Mouse (Mus musculus) cortical plate, adult 2 months (tissue): Measurements from ENCODE around the gene Esr1.

Experiments used
- CTCF ChIP-seq: fragments of 200-500 bp; IDR thresholded peaks from 2 replicates; pipeline ENCODE4 v1.5.1; 2011; ENCODE audit warnings: mild to moderate bottlenecking, control low read depth, low read length; ENCODE audit not compliant: insufficient read depth; ENCODE audit errors: extremely low read depth
- POLR2A ChIP-seq: fragments of 200-500 bp; IDR thresholded peaks from 2 replicates; pipeline ENCODE4 v1.6.1; 2011; ENCODE audit warnings: mild to moderate bottlenecking, low read length, control low read depth; ENCODE audit not compliant: insufficient read depth; ENCODE audit errors: extremely low read depth

- TF ChIP-seq POLR2A (no peak), CTCF (no peak)
Observed at GRCm38 (mm10) chr10:4623319-4623718, 11.9 kb downstream of the Esr1 start.
